Mouse (Mus musculus) embryonic facial prominence, embryonic 13.5 days (tissue): Measurements from ENCODE around the gene Rps6ka4. TPM values are rescaled to one million over a fixed set of nuclear protein-coding genes. Genes with fewer than 3 reads are reported as not detected.

Experiments
- ATAC-seq: fragments of 200-750 bp; cut with Nextera tagmentation; 2 replicates; pipeline ENCODE4 v1.8.0; 2017; ENCODE audit warnings: low read depth; ENCODE audit not compliant: insufficient number of reproducible peaks, insufficient read depth, low FRiP score, low TSS enrichment
- H3K27ac ChIP-seq: fragments of 300-500 bp; sonication (generic); 2 replicates; pipeline ENCODE4 v1.5.1; 2015; ENCODE audit warnings: moderate library complexity, mild to moderate bottlenecking, inconsistent platforms
- H3K27me3 ChIP-seq: fragments of 300-500 bp; sonication (generic); 2 replicates; pipeline ENCODE4 v1.6.1; 2015; ENCODE audit warnings: mild to moderate bottlenecking, inconsistent platforms
- H3K36me3 ChIP-seq: fragments of 300-500 bp; sonication (generic); 2 replicates; pipeline ENCODE4 v1.6.1; 2015; ENCODE audit warnings: mild to moderate bottlenecking, inconsistent platforms
- H3K4me1 ChIP-seq: fragments of 300-500 bp; sonication (generic); 2 replicates; pipeline ENCODE4 v1.6.1; 2015; ENCODE audit warnings: inconsistent platforms
- H3K4me2 ChIP-seq: fragments of 300-500 bp; sonication (generic); 2 replicates; pipeline ENCODE4 v1.6.1; 2015; ENCODE audit warnings: moderate library complexity, mild to moderate bottlenecking, inconsistent platforms
- H3K4me3 ChIP-seq: fragments of 300-500 bp; sonication (generic); 2 replicates; pipeline ENCODE4 v1.5.1; 2015; ENCODE audit warnings: mild to moderate bottlenecking, inconsistent platforms
- H3K9ac ChIP-seq: fragments of 300-500 bp; sonication (generic); 2 replicates; pipeline ENCODE4 v1.6.1; 2015; ENCODE audit warnings: mild to moderate bottlenecking, inconsistent platforms
- H3K9me3 ChIP-seq: fragments of 300-500 bp; sonication (generic); 2 replicates; pipeline ENCODE4 v1.6.1; 2016; ENCODE audit warnings: inconsistent platforms
- WGBS: fragments of 180-500 bp; shearing (Covaris S2); methylation state at CpG from one replicate; pipeline ENCODE4 v1.1.7; 2015; ENCODE audit warnings: mixed read lengths; 5-methylcytosine and 5-hydroxymethylcytosine counted together
- polyA plus RNA-seq: library from polyadenylated mRNA; unstranded; fragments of >200 nt; fragmentation: Nextera tagmentation; extraction: Ambion mirVana; gene quantifications from 2 replicates; pipeline ENCODE4 v1.2.1, GENCODE M21; 2015

The Rps6ka4 gene
- polyA plus RNA-seq, 1 experiment from 2014 or later = 20.9 TPM

DNA sequence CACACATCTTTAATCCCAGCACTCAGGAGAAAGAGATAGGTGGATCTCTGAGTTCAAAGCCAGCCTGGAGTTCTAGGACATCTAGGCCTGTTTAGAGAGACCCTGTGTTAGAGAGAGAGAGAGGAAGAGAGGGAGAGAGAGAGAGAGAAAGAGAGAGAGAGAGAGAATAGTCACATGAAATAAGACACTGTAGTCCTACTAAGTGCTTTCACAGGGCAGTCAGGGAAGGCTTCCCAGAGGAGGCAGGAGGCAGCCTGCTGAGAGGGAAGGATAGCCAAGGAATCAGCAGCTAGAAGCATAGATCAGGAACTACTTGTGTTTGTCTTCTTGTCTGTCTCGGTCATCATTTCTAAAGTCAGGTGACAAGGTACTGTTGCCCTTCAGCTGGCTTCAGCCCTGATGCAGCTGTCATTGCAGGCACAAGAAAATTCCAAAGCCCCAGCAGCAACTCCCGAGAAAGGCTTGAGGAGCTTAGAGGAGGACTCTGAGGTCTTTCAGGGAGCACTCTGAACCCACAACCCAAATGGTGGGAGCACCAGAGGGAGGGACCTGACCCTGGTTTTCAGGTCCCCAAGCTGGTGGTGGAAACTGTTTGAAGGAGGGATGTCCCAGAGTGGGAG is 18.7 kb upstream of the Rps6ka4 start:
- H3K9me3 ChIP-seq = no peaks in the 10 kb centered on the region
- H3K27me3 ChIP-seq = peaks cover 20% of the 10 kb centered on the region
- H3K4me3 ChIP-seq = no peak overlapping the region
- no peak overlapping the region for H3K27ac ChIP-seq
- peaks cover 8% of the 10 kb centered on the region for H3K4me1 ChIP-seq
- 68% methylated on average over 2 of the region's 2 CpGs for WGBS
- no peak for ATAC-seq
- no peaks in the 10 kb centered on the region for H3K36me3 ChIP-seq
- no peak overlapping the region for H3K9ac ChIP-seq
- H3K4me2 ChIP-seq = no peak overlapping the region

DNA sequence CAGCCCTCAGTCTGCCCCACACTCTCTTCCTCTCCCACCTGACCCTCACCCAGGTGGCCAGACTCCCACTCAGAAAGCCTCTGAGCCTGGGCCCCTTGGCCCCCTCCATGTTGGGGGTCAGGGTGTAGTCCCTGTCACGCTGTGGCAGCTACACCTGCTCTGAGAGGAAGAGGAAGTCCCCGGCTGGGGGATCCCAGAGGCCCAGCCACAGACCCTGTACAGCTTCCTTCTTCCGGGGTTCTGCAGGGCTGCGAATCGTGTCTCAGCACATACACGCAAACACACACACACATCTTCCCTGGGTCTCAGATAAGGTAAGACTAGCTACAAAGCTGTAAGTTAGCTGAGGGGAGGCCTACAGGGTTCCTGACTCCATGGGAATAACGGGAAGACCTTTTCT is 17.6 kb upstream of the Rps6ka4 start, which contains the start of gene Ccdc88b:
Ccdc88b (minus strand) TSS at position 181 of the 400 bp plus-strand sequence.
- no peak within 1 kb of the TSS for H3K4me2 ChIP-seq
- no peak for ATAC-seq
- H3K9me3 ChIP-seq = no peaks in the 10 kb centered on the region
- H3K4me3 ChIP-seq = no peak within 1 kb of the TSS
- no peak within 1 kb of the TSS for H3K27ac ChIP-seq
- H3K27me3 ChIP-seq = peaks cover 20% of the 10 kb centered on the region
- H3K9ac ChIP-seq = no peak within 1 kb of the TSS
- 72% methylated on average over 7 of the region's 7 CpGs for WGBS
- peaks cover 8% of the 10 kb centered on the region for H3K4me1 ChIP-seq
- no peaks in the 10 kb centered on the region for H3K36me3 ChIP-seq

DNA sequence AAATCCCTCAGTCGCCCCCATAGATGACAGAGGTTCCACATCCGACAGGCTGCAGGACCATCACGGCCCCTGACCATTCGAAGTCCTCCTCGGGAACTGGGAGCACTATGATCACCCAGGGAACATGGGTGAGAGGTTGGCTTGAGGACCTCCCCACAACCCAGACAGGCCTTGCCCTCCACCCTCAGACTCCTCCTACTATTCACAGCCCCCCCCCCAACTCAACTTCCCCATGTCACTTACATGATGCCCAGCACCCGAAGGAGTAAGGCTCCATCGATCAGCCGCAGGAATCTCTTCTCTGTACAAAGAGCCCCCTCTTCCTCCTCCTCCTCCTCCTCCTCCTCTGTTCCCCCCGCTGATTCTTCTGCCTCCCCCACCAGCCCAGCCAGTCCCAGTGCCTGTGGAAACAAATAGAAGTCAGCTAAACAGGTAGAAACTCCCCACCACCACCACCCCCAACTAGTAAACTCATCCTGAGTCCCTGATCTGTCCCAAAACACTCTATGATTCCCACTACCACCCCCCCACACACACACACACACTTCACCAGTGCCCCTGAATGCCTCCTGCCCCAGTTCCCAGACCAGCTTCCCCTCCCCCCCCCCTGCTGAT is 17.1 kb upstream of the Rps6ka4 start:
- no peaks in the 10 kb centered on the region for H3K36me3 ChIP-seq
- H3K27me3 ChIP-seq = peaks cover 20% of the 10 kb centered on the region
- H3K4me3 ChIP-seq = no peak overlapping the region
- H3K27ac ChIP-seq = no peak overlapping the region
- peaks cover 8% of the 10 kb centered on the region for H3K4me1 ChIP-seq
- H3K4me2 ChIP-seq = no peak overlapping the region
- no peak for ATAC-seq
- 79% methylated on average over 9 of the region's 9 CpGs for WGBS
- H3K9ac ChIP-seq = no peak overlapping the region
- H3K9me3 ChIP-seq = no peaks in the 10 kb centered on the region

DNA sequence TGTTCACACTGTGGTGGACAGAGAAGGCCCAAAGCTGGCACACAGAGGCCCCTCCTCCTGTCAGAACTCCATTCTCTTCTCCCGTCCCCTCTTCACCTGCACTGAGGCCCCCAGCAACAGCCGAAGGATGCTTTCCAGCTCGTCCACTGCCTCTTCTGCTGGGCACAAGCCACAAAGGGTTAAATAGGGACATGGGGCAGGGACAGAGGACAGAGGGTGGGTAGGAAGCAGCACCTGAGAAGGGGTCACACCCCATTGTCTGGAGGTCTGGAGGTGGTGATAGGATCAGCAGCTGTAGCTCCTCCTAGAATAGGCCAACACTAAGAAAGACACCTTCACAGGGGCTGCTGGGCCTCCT is 16.5 kb upstream of the Rps6ka4 start:
- WGBS = 59% methylated on average over 3 of the region's 3 CpGs
- Histone ChIP-seq H3K27ac (no peak overlapping the region), H3K36me3 (no peaks in the 10 kb centered on the region), H3K9me3 (no peaks in the 10 kb centered on the region), H3K4me2 (no peak overlapping the region), H3K9ac (no peak overlapping the region), H3K4me3 (no peak overlapping the region), H3K27me3 (peaks cover 20% of the 10 kb centered on the region), H3K4me1 (peaks cover 8% of the 10 kb centered on the region)
- no peak for ATAC-seq

DNA sequence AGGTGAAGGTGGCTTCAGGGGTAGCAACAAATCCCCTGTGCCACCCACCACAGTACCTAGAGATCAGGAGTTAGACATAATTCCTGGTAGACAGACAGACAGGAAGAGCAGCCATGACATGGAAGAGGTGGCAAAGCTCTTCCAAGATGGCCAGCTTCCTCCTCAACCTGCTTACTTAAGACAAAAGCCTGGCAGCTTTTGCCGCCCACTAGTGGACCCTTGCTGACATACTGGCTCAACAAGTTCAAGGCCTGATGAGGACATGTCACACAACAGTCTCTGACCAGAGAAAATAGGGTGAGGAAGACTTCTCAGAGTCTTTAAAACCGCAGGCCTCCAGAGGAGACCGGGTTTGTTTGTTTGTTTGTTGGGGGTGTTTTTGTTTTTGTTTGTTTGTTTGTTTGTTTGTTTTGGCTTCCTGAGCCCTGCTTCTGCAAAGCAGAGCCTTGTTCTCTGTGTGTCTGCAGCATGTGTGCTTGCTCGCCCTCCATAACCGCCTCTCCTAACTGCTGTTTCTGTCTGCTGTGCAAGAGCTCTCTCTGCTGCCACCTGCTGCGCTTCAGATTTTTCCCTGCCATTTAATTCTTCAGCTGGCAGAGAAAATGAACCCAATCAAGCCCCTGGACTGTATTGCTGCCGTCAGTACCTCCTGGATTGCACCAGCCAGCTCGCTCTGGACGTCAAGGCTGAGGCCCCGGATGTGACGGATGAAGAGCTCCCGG is 16.0 kb upstream of the Rps6ka4 start:
- peaks cover 8% of the 10 kb centered on the region for H3K4me1 ChIP-seq
- no peak overlapping the region for H3K4me2 ChIP-seq
- no peaks in the 10 kb centered on the region for H3K9me3 ChIP-seq
- no peak for ATAC-seq
- H3K27me3 ChIP-seq = peaks cover 20% of the 10 kb centered on the region
- H3K9ac ChIP-seq = no peak overlapping the region
- H3K4me3 ChIP-seq = no peak overlapping the region
- WGBS = 47% methylated on average over 12 of the region's 12 CpGs
- no peaks in the 10 kb centered on the region for H3K36me3 ChIP-seq
- H3K27ac ChIP-seq = no peak overlapping the region

DNA sequence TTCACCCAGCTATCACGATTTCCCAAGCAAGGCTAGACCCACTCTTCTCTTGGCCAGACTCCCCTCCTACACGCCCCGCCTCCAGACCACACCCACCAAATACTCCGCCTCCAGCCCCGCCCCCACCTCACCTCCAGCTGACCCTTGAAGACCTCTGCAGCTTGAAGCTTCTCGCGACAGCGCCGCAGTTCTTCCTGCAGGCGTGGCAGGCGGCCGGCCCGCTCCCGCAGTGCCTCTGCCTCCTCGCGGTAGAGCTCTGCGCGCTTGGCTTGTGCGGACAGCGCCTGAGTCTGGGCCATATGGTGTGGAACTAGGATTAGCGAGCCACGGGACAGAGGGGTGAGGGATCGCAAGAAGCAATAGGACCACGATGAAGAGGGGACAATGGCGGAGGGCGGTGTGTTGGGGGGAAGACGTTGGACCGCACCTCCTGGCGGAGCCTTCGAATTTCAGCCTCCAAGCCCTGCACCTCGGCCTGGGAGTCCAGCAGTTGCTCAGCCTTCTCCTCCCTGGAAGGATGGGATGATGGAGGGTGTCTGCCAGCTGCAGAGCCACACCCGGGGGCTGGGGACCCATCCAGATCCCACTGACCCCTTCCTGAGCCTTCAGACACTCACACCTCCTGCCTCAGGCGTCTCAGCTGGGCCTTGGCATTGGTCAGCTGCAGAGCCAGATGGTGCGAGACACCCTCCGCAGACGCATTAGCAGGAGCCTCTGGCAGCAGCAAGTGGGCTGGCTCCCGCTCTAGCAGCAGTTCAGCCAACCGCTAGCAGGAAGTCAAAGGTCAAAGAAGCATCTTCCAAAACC is 15.0 kb upstream of the Rps6ka4 start:
- WGBS = 8% methylated on average over 38 of the region's 38 CpGs
- peak overlapping the region; percentile 52 for H3K9ac ChIP-seq
- no peaks in the 10 kb centered on the region for H3K9me3 ChIP-seq
- H3K27me3 ChIP-seq = peaks cover 27% of the 10 kb centered on the region
- peak overlapping the region; percentile 48 for H3K4me2 ChIP-seq
- peak overlapping the region; percentile 30 for H3K4me3 ChIP-seq
- H3K4me1 ChIP-seq = peaks cover 8% of the 10 kb centered on the region
- no peak overlapping the region for H3K27ac ChIP-seq
- peak; percentile 65 for ATAC-seq
- no peaks in the 10 kb centered on the region for H3K36me3 ChIP-seq

DNA sequence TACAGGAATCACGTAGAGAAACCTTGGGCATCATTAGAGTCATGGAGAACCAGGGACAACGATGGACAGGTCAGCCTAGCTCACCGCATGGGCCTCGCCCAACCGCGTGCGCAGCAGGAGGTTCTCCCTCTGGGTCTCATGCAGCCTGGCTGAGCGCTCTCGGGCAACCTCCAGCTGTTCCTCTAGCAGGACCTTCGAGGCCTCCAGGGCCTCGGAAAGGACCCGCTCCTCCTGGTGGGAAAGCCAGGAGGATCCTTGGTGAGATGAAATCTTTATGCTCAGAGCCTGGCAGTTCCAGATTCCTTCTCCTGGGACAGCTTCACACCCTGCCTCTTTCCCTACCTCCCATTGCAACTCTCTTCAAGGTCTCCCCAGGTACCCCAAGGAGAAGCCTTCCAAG is 14.2 kb upstream of the Rps6ka4 start:
- H3K9ac ChIP-seq = no peak overlapping the region
- no peak for ATAC-seq
- WGBS = 85% methylated on average over 12 of the region's 12 CpGs
- H3K4me3 ChIP-seq = no peak overlapping the region
- H3K4me2 ChIP-seq = peak overlapping the region; percentile 48; the same call in 1 of the 2 replicates
- H3K27me3 ChIP-seq = peaks cover 35% of the 10 kb centered on the region
- peaks cover 8% of the 10 kb centered on the region for H3K4me1 ChIP-seq
- H3K27ac ChIP-seq = no peak overlapping the region
- H3K9me3 ChIP-seq = no peaks in the 10 kb centered on the region
- H3K36me3 ChIP-seq = no peaks in the 10 kb centered on the region

DNA sequence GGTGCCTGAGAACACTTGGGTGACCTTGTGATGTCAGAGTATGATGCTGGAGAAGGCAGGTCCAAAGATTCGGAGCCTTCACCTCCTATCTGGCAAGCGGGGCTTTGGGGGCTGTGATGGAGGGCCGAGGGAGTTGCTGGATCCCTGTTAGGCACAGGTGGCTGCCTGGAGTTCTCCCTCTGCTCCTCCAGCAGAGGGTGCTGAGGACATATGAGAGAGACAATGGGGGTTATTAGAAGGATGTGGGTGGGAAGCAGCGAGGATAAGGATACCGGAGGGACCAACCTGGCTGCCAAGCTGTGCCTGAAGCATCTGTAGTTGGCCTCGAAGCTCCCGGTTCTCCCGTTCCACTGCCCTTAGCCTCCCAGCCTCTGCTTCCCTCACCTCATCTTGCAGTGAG is 13.5 kb upstream of the Rps6ka4 start:
- H3K9me3 ChIP-seq = no peaks in the 10 kb centered on the region
- 74% methylated on average over 8 of the region's 8 CpGs for WGBS
- H3K9ac ChIP-seq = 0 out of 2 replicates have a peak overlapping the region, but pooled peaks have one; percentile 16
- H3K36me3 ChIP-seq = no peaks in the 10 kb centered on the region
- no peak for ATAC-seq
- H3K4me2 ChIP-seq = no peak overlapping the region
- H3K27ac ChIP-seq = no peak overlapping the region
- H3K4me3 ChIP-seq = no peak overlapping the region
- H3K27me3 ChIP-seq = peaks cover 42% of the 10 kb centered on the region
- peaks cover 8% of the 10 kb centered on the region for H3K4me1 ChIP-seq

DNA sequence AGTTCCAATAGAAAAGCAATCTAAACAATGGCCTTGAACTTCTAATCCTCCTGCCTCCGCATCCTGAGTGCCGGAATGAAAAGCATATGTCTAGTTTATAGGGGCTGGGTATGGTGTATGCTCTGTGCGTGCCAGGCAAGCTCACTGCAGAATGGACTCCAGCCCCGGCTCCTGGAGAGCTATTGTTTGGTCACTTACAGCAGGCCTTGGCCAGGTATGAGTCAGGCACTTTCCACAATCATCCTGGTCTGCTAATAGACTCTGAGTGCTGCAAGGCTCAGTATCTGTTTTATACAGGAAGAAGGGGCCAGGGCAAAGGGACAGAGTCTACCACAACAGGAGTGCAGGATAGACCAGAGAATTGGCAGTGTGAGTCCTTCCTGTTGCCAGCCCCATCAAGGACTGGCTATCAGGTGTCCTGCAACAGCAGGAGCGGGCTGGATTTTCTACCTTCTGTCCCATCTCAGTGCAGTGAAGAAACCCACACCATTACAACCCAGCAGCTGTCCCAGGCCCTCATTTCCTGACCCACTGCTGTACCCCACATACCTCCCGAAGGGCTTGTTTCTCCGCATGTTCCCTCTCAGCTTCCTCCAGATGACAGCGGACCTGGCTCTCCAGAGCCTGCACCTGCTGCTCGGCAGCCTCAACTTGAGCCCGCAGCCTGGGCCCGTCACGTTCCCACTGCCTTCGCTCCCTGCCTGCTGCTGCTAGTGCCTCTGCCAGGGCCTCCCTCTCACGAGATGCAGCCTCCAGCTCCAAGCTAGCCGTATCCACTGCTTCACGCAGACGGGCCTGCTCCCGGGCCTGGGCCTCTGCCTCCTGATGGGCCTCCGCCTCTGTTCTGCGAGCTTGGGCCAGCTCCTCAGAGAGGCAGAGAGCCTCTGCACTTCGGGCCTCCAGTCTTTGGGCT is 12.2 kb upstream of the Rps6ka4 start:
- no peak for ATAC-seq
- Histone ChIP-seq H3K9me3 (no peaks in the 10 kb centered on the region), H3K4me2 (no peak overlapping the region), H3K4me1 (peaks cover 17% of the 10 kb centered on the region), H3K4me3 (no peak overlapping the region), H3K27me3 (peaks cover 55% of the 10 kb centered on the region), H3K9ac (no peak overlapping the region), H3K27ac (no peak overlapping the region), H3K36me3 (no peaks in the 10 kb centered on the region)
- 67% methylated on average over 21 of the region's 21 CpGs for WGBS

DNA sequence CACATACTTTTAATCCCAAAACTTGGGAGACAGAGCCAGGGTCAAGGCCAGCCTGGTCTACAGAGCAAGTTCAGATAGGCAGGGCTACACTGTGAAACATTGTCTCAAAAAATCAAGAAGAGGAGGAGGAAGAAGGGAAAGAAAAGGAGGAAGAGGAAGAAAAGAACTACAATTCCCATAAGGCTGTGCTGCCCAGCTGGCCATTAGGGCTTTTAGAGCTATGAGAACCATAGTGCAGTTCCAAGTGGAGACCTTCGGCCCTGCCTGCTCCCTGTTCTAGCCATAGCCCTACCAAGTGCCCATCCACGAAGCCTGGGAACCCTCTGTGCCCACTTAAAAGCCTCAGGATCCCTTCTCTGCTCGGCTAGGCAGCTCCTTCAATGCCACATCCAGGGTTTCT is 11.1 kb upstream of the Rps6ka4 start:
- Histone ChIP-seq H3K4me1 (peaks cover 19% of the 10 kb centered on the region), H3K4me3 (no peak overlapping the region), H3K9ac (no peak overlapping the region), H3K27ac (no peak overlapping the region), H3K36me3 (no peaks in the 10 kb centered on the region), H3K27me3 (peaks cover 66% of the 10 kb centered on the region), H3K4me2 (no peak overlapping the region), H3K9me3 (no peaks in the 10 kb centered on the region)
- WGBS = 79% methylated on average over 3 of the region's 3 CpGs
- no peak for ATAC-seq
